Mouse (Mus musculus) lung, embryonic 16.5 days (tissue): ENCODE results near the gene Inpp5f. TPM values are rescaled to one million over a fixed set of nuclear protein-coding genes. Genes with fewer than 3 reads are reported as not detected.
"Not testable (repeated sequence)": the region's sequence is repeated elsewhere in the genome, so short reads cannot be mapped to it uniquely, and the experiment has no call there.

Source experiments
- ATAC-seq: fragments of 200-750 bp; cut with Nextera tagmentation; 2 replicates; pipeline ENCODE4 v1.8.0; 2017; ENCODE audit warnings: low read depth, mild to moderate bottlenecking, moderate library complexity
- H3K27ac ChIP-seq: fragments of 300-500 bp; sonication (generic); 2 replicates; pipeline ENCODE4 v1.5.1; 2014; ENCODE audit warnings: mild to moderate bottlenecking, control low read depth, low read length
- H3K27me3 ChIP-seq: fragments of 300-500 bp; sonication (generic); 2 replicates; pipeline ENCODE4 v1.6.1; 2014; ENCODE audit warnings: low read depth, low read length, mixed read lengths; ENCODE audit not compliant: control insufficient read depth, insufficient read depth
- H3K36me3 ChIP-seq: fragments of 300-500 bp; sonication (generic); 2 replicates; pipeline ENCODE4 v1.6.1; 2014; ENCODE audit warnings: low read length; ENCODE audit not compliant: control insufficient read depth, insufficient read depth
- H3K4me1 ChIP-seq: fragments of 300-500 bp; sonication (generic); replicated peaks from 2 replicates; pipeline ENCODE4 v1.6.1; 2014; ENCODE audit warnings: low read length, mixed read lengths; ENCODE audit not compliant: control insufficient read depth, insufficient read depth
- H3K4me2 ChIP-seq: fragments of 300-500 bp; sonication (generic); 2 replicates; pipeline ENCODE4 v1.6.1; 2014; ENCODE audit warnings: low read depth, low read length, control low read depth
- H3K4me3 ChIP-seq: fragments of 300-500 bp; sonication (generic); 2 replicates; pipeline ENCODE4 v1.5.1; 2014; ENCODE audit warnings: mild to moderate bottlenecking, low read length, control low read depth
- H3K9ac ChIP-seq: fragments of 300-500 bp; sonication (generic); 2 replicates; pipeline ENCODE4 v1.6.1; 2014; ENCODE audit warnings: low read length, control low read depth
- H3K9me3 ChIP-seq: fragments of 300-500 bp; sonication (generic); 2 replicates; pipeline ENCODE4 v1.6.1; 2016; ENCODE audit warnings: low read length; ENCODE audit not compliant: control insufficient read depth
- WGBS: fragments of 180-500 bp; shearing (Covaris S2); extraction: QIAGEN DNeasy Blood & Tissue Kit; methylation state at CpG from one replicate; pipeline ENCODE4 v1.1.7; 2014; 5-methylcytosine and 5-hydroxymethylcytosine counted together
- polyA plus RNA-seq: library from polyadenylated mRNA; unstranded; fragments of >200 nt; fragmentation: Nextera tagmentation; extraction: Ambion mirVana; gene quantifications from 2 replicates; pipeline ENCODE4 v1.2.1, GENCODE M21; 2015

Gene Inpp5f
- polyA plus RNA-seq, 1 experiment from 2014 or later: 16.2 TPM

- not testable (repeated sequence) for H3K27me3 ChIP-seq, H3K9me3 ChIP-seq, ATAC-seq, H3K4me1 ChIP-seq, H3K27ac ChIP-seq, H3K4me2 ChIP-seq, H3K4me3 ChIP-seq, H3K9ac ChIP-seq
- 80% methylated on average over 6 of the region's 6 CpGs for WGBS
- H3K36me3 ChIP-seq: peaks cover 50% of the 10 kb centered on the region
Observed at GRCm38 (mm10) chr7:128699959-128700358, 88.8 kb downstream of the Inpp5f start.

DNA sequence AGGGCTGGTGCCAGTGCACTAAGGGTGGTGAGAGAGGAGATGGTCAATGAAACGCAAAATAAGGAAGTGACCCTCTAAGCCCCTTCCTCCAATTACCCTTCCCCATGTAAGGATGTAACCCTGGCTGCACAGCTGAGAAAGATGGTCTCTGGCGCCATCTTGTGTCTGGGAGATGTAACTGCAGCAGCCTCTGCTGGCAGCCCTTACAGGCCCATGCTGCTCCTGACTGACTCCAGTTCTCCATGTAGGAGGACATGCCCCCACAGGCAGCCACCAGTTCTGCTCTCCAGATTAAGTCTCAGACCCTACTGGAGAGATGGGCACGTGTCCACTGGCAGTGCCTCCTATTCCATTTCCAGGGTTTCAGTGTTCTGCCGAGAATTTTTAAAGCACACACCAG lies 94.6 kb downstream of the Inpp5f start:
- 27% methylated on average over 4 of the region's 4 CpGs for WGBS
- no peak overlapping the region for H3K9ac ChIP-seq
- ATAC-seq: peak; percentile 83
- no peak overlapping the region for H3K4me3 ChIP-seq
- H3K27me3 ChIP-seq: no peaks in the 10 kb centered on the region
- H3K4me2 ChIP-seq: no peak overlapping the region
- H3K4me1 ChIP-seq: no peaks in the 10 kb centered on the region
- H3K9me3 ChIP-seq: no peaks in the 10 kb centered on the region
- peaks cover 56% of the 10 kb centered on the region for H3K36me3 ChIP-seq
- H3K27ac ChIP-seq: no peak overlapping the region

DNA sequence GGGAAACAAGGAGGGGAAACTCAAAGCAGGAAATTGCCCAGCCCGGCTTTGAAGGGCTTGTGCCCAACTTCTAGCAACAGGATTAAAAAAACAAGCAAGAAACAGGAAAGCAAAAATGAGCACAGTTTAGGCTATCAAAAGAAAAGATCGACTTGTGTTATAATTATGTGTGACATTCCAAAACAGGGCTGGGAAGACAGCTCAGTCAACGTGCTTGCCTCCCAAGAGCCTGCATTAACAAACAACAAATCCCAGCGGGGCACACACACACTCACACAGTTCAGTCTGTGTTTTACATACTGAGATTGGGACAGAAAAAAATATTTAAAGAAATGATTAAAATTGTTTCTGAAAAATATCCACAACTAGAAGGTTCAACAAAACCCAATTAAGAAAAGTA lies 106.9 kb downstream of the Inpp5f start:
- peaks cover 34% of the 10 kb centered on the region for H3K36me3 ChIP-seq
- 37% methylated on average over 4 of the region's 4 CpGs for WGBS
- no peak overlapping the region for H3K9ac ChIP-seq
- no peaks in the 10 kb centered on the region for H3K4me1 ChIP-seq
- ATAC-seq: peak; percentile 77
- no peak overlapping the region for H3K4me2 ChIP-seq
- H3K4me3 ChIP-seq: no peak overlapping the region
- no peaks in the 10 kb centered on the region for H3K27me3 ChIP-seq
- no peaks in the 10 kb centered on the region for H3K9me3 ChIP-seq
- peak overlapping the region; percentile 4 for H3K27ac ChIP-seq

- Histone ChIP-seq H3K4me3 (no peak overlapping the region), H3K4me2 (no peak overlapping the region), H3K27me3 (no peaks in the 10 kb centered on the region), H3K4me1 (peaks cover 14% of the 10 kb centered on the region), H3K9ac (peak overlapping the region; percentile 28; the same call in 1 of the 2 replicates), H3K27ac (peak overlapping the region; percentile 43), H3K36me3 (peaks cover 11% of the 10 kb centered on the region), H3K9me3 (no peaks in the 10 kb centered on the region)
- ATAC-seq: peak; percentile 96
- WGBS: 25% methylated on average over 4 of the region's 4 CpGs
Observed at GRCm38 (mm10) chr7:128724761-128725160, 113.6 kb downstream of the Inpp5f start.

DNA sequence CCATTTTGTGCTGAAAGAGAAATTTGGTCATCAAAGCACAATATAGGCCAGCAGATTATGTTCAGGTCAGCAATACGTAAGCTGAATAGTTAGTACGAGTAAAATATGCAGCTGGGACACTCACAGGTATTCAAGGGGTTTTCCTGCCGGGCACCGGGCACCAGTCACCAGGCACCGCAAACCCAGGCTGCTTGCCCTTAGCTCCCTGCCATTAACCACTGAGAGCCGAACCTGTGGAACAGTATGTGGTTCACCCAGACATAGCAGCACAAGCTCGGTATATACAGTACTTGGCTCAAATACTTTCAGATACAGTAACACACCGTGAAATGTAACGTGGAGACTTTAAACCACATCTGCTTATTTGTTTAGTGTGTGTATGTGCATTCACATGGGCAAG lies 114.1 kb downstream of the Inpp5f start:
- peaks cover 11% of the 10 kb centered on the region for H3K36me3 ChIP-seq
- no peak overlapping the region for H3K4me3 ChIP-seq
- peak overlapping the region; percentile 43 for H3K27ac ChIP-seq
- H3K9me3 ChIP-seq: no peaks in the 10 kb centered on the region
- no peak overlapping the region for H3K4me2 ChIP-seq
- peaks cover 14% of the 10 kb centered on the region for H3K4me1 ChIP-seq
- ATAC-seq: peak; percentile 11; the same call in 1 of the 2 replicates
- H3K27me3 ChIP-seq: no peaks in the 10 kb centered on the region
- 77% methylated on average over 9 of the region's 9 CpGs for WGBS
- peak overlapping the region; percentile 28; the same call in 1 of the 2 replicates for H3K9ac ChIP-seq

GRCm38 (mm10) chr7:128726999-128727398 lies 115.9 kb downstream of the Inpp5f start:
- WGBS: 81% methylated on average over 10 of the region's 10 CpGs
- Histone ChIP-seq H3K4me2 (no peak overlapping the region), H3K27ac (no peak overlapping the region), H3K9ac (no peak overlapping the region), H3K27me3 (no peaks in the 10 kb centered on the region), H3K36me3 (peaks cover 11% of the 10 kb centered on the region), H3K9me3 (no peaks in the 10 kb centered on the region), H3K4me3 (no peak overlapping the region), H3K4me1 (peaks cover 18% of the 10 kb centered on the region)
- no peak for ATAC-seq

GRCm38 (mm10) chr7:128727701-128728100 lies 116.6 kb downstream of the Inpp5f start:
- no peak for ATAC-seq
- Histone ChIP-seq H3K36me3 (peaks cover 7% of the 10 kb centered on the region), H3K27ac (no peak overlapping the region), H3K27me3 (no peaks in the 10 kb centered on the region), H3K4me3 (no peak overlapping the region), H3K4me1 (peaks cover 18% of the 10 kb centered on the region), H3K9ac (no peak overlapping the region), H3K9me3 (no peaks in the 10 kb centered on the region), H3K4me2 (no peak overlapping the region)
- WGBS: 68% methylated on average over 5 of the region's 5 CpGs

DNA sequence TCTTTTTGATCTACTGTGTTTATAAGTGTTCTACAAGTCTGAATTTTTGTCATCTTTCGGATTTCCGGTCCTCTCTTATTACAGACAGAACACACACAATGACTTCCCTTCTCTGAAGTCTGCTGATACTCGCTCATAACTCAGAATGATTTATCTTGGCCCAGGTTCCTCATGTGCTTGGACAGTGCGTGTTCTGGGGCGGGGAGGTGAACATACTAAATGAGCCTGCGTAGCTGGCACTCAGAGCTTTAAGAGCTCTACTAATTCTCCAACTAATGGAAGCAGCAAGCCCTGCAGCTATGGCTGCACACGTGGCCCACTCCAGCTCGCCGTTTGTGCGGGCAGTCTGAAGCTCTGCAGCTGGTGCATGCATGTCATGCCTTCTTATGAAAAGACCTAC lies 117.6 kb downstream of the Inpp5f start:
- no peak for ATAC-seq
- 76% methylated on average over 10 of the region's 10 CpGs for WGBS
- Histone ChIP-seq H3K36me3 (peaks cover 3% of the 10 kb centered on the region; the same call in 1 of the 2 replicates), H3K4me3 (no peak overlapping the region), H3K27ac (no peak overlapping the region), H3K27me3 (no peaks in the 10 kb centered on the region), H3K9ac (no peak overlapping the region), H3K9me3 (no peaks in the 10 kb centered on the region), H3K4me2 (no peak overlapping the region), H3K4me1 (peaks cover 18% of the 10 kb centered on the region)

DNA sequence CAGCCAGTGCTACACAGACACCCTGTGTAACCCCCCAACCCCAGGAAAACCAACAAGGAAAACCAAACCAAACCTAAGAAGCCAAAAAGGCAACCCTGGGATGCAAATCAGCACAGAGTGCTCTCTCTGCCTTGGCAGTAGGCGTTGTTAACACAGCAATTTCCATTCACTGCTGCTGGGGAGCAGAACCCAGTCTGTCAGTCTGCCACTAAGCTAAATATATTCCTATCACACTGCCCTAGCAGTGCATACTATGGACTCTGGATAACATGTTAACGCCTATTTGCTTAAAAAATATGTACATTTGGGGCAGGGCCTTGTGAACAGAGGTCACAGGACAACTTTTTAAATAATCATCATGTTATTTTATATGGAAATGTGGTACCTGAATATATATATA lies 120.5 kb downstream of the Inpp5f start:
- Histone ChIP-seq H3K36me3 (peaks cover 7% of the 10 kb centered on the region; the same call in 1 of the 2 replicates), H3K27me3 (no peaks in the 10 kb centered on the region), H3K4me3 (no peak overlapping the region), H3K27ac (no peak overlapping the region), H3K9me3 (no peaks in the 10 kb centered on the region), H3K9ac (no peak overlapping the region), H3K4me2 (no peak overlapping the region), H3K4me1 (peaks cover 9% of the 10 kb centered on the region)
- ATAC-seq: no peak
- WGBS: 60% methylated on average over 2 of the region's 2 CpGs

DNA sequence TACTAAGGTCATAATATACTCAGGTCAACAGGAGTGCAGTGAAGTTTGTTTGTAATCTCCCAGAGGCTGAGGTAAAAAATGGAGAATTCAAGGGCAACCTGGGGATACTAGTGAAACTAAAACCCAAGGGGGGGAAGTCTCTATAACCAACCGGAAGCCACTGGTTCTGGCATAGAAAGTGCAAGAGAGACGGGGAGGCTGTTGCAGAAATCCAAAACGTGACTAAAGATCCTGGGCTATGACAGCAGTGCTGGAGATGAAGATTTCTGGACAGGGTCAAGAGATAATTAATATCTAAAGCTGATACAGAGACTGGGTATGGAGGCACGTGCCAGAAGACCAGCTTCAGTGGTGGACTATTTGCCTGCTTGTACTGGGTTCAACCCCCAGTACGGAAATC lies 126.9 kb downstream of the Inpp5f start:
- Histone ChIP-seq H3K4me1 (peaks cover 15% of the 10 kb centered on the region), H3K4me3 (peak overlapping the region; percentile 82), H3K27me3 (no peaks in the 10 kb centered on the region; the same call in 1 of the 2 replicates), H3K4me2 (peak overlapping the region; percentile 88), H3K36me3 (peaks cover 7% of the 10 kb centered on the region; the same call in 1 of the 2 replicates), H3K9ac (no peak overlapping the region), H3K27ac (no peak overlapping the region), H3K9me3 (no peaks in the 10 kb centered on the region)
- ATAC-seq: no peak
- 52% methylated on average over 5 of the region's 5 CpGs for WGBS
